Mouse (Mus musculus): ENCODE measurements around the gene CK137956. TPM values are rescaled to one million over a fixed set of nuclear protein-coding genes. Genes with fewer than 3 reads are reported as not detected.
A peak's percentile ranks its signal among the peaks of the same experiment; 100 is the strongest.

The CK137956 gene
- total RNA-seq (2021): under 1 TPM; 0.79 TPM
- long read RNA-seq: 0 reads

DNA sequence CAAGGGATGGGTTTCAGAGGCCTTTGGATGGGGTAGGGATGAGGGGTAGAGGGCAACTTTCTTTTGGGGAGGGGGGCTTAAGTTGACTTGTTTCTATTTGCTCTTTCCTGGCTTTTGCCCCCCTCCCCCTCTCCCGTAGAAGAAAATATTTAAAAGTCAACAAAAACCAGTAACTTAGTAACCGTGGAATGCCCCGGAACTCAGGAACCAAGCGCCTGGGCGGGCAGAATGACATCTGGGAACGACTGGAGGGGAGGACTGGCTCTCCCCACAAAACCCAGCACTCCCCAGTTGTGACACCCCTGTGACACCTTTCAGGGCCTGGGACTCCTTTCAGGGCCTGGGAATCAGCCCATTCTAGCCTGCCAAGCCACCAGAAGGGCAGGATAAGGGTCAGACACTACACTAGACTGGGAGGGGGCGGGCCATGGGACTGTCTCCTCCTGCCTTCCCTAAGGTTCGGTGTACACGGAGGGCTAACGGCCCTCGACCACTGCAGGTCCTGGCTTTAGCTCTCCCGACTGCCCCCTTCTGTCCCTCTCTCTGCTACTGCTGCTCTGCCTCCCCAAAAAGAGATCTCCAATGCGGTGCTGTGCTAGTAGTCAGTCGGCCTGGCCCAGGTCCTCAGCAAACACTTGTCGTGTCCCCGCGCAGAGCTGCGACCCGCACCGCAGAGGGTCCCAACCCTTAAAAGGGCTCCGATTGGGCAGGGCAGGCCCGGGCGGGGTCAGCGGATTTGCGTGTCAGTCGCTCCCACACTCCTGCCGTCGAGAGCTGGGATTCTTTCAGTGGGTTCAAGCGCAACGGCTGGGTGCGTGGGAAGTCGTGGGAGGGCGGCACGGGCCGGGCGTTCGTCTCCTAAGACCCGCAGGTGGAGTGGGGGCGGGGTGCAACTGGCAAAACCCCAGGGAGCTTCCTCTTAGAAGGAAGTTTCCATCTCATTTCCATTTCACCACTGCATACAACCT is at the start of gene CK137956:
TSS of gene CK137956 (minus strand) at position 51 of the 968 bp plus-strand sequence.
- DNase-seq (ENCODE audit: low spot score in 2 of 2): no peak

GRCm38 (mm10) chr4:128019465-128019864 is 48.7 kb upstream of the CK137956 start:
- peak; percentile 30 to 41 for DNase-seq (ENCODE audit: low spot score in 2 of 2)

DNA sequence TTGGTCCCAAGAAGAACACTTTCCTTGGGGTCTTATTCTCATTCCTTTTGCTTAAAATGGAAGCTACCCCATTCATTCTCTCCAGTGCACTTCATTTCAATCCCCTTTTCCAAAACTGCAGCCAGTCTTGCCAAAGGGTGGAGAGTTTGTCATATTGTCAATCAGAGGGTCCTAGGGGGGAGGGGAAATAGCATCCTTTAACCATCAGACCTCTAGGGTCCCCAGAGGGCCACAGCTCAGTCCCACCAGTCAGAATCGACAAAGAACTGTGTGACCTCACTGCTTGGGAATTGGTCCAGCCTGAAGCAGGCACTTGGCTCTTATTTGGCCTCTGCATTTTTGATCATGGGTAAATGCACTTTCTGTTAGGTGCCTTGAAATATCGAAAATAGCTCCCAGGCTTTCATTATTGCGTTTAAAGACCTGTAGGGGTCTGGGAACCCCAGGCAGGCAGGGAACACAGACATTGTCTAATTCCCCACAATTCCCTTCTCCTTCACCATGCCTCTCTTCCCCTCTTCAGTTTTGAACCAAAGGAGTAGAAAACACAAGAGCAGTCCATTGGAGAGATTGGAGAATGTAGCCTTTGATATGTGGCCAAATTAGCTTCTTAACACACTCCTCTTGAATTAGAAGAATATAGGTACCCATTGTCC is 34.2 kb upstream of the CK137956 start:
- DNase-seq (ENCODE audit: low spot score in 2 of 2): no peak

DNA sequence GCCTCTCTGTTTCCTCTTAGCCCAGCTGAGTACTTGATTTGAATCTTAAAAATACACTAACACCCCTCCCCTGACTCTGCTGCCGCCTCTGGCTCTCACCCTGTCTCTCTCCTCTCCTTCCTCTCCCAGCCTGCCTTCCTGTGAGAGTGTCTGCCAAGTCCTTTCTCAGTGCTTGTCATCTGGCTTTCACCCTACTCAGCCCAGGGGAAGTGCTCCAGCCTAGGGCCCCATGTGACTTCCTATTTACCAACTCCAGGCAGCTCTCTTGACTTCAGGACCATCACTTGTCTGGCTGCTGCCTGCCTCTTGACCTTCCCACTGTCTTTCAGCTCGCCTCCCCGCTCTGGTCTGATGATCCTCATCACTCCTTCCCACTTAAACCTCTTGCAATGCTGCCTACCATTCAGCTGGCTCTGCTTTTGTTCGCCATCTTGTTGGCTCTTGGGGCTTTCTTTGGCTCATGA is 31.9 kb upstream of the CK137956 start:
- DNase-seq (ENCODE audit: low spot score in 2 of 2): peak in 1 of 2 experiments; percentile 11

- DNase-seq (ENCODE audit: low spot score in 2 of 2): no peak
Measured at GRCm38 (mm10) chr4:127999281-127999680, 28.5 kb upstream of the CK137956 start.

- DNase-seq (ENCODE audit: low spot score in 2 of 2): peak in 1 of 2 experiments; percentile 63
Measured at GRCm38 (mm10) chr4:127989347-127989995, 18.7 kb upstream of the CK137956 start.

GRCm38 (mm10) chr4:127988526-127989180 is 17.9 kb upstream of the CK137956 start:
- no peak for DNase-seq (ENCODE audit: low spot score in 2 of 2)

- DNase-seq (ENCODE audit: low spot score in 2 of 2): peak; percentile 58 to 73
Measured at GRCm38 (mm10) chr4:127987784-127988455, 17.2 kb upstream of the CK137956 start, which contains the start of gene Csmd2. Gene Csmd2 (plus strand): TSS chr4:127987857.

- no peak for DNase-seq (ENCODE audit: low spot score in 2 of 2)
Measured at GRCm38 (mm10) chr4:127987270-127987669, 16.5 kb upstream of the CK137956 start.

- DNase-seq (ENCODE audit: low spot score in 2 of 2): no peak
Measured at GRCm38 (mm10) chr4:127986491-127987075, 15.8 kb upstream of the CK137956 start.

- DNase-seq (ENCODE audit: low spot score in 2 of 2): no peak
Measured at GRCm38 (mm10) chr4:127985874-127986273, 15.1 kb upstream of the CK137956 start.

DNA sequence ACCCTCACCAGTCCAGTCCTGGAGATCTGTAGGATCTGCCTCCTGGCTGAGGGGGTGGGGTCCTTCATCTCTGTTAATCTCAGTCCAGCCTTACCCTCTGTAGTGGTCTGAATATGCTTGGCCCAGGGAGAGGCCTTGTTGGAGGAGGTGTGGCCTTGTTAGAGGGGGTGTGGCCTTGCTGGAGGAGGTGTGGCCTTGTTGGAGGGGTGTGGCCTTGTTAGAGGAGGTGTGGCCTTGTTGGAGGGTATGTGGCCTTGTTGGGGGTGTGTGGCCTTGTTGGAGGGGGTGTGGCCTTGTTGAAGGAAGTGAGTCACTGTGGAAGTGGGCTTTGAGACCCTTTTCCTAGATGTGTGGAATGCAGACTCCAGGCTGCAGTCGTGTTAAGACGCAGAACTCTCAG is 13.7 kb upstream of the CK137956 start:
- no peak for DNase-seq (ENCODE audit: low spot score in 2 of 2)

- DNase-seq (ENCODE audit: low spot score in 2 of 2): no peak
Measured at GRCm38 (mm10) chr4:127981125-127981524, 10.4 kb upstream of the CK137956 start.

GRCm38 (mm10) chr4:127972976-127973375 is 2.2 kb upstream of the CK137956 start:
- no peak for DNase-seq (ENCODE audit: low spot score in 2 of 2)

- DNase-seq (ENCODE audit: low spot score in 2 of 2): peak in 1 of 2 experiments; percentile 13
Measured at GRCm38 (mm10) chr4:127970018-127970421, 731 bp downstream of the CK137956 start.

DNA sequence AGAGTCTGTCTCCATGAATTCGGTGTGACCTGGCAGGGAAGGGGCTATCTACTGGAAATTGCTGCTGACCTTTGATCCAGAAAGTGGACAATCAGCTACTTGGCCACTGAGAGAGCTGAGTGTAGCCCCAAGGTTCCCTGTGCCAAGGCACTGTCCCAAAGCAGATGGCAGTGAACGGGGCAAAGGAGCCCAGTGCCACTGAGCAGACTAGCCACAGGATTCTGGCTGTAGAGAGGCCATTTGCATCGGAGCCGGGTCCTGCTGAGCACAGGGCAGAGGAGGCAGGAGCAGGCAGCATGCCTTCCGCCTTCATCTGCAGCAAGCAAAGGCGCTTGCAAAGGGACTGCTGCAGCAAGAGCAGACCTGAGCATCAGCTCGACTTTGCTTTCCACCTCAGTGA is 1.6 kb downstream of the CK137956 start:
- DNase-seq (ENCODE audit: low spot score in 2 of 2): no peak

GRCm38 (mm10) chr4:127953006-127953710 is 17.6 kb downstream of the CK137956 start:
- no peak for DNase-seq (ENCODE audit: low spot score in 2 of 2)

- no peak for DNase-seq (ENCODE audit: low spot score in 2 of 2)
Measured at GRCm38 (mm10) chr4:127947696-127948095, 23.1 kb downstream of the CK137956 start.

GRCm38 (mm10) chr4:127937474-127937873 is 33.3 kb downstream of the CK137956 start:
- DNase-seq (ENCODE audit: low spot score in 2 of 2): no peak
